Mouse (Mus musculus) kidney, adult 8-10 months (tissue): ENCODE data around the gene Defb36.

Experiments
- DNase-seq, 2 experiments: peaks; one replicate each; pipeline ENCODE4 v3.0.0; 2022

Defb36 gene

GRCm38 (mm10) chr2:152622953-152623352, 18.8 kb downstream of the Defb36 start, which contains the start of gene Defb25:
TSS of gene Defb25 (minus strand) at chr2:152623053.
- no peak for DNase-seq

GRCm38 (mm10) chr2:152624566-152624965, 20.4 kb downstream of the Defb36 start:
- no peak for DNase-seq

- DNase-seq = no peak
These were observed 21.1 kb downstream of the Defb36 start for GRCm38 (mm10) chr2:152625256-152625655.

GRCm38 (mm10) chr2:152626774-152627591, 22.9 kb downstream of the Defb36 start, which contains the start of gene Rem1:
TSS of gene Rem1 (plus strand) at chr2:152626951.
- no peak for DNase-seq

- DNase-seq = no peak
These were observed 23.9 kb downstream of the Defb36 start for GRCm38 (mm10) chr2:152628066-152628465.

- no peak for DNase-seq
These were observed 25.1 kb downstream of the Defb36 start for GRCm38 (mm10) chr2:152629239-152629638.

- no peak for DNase-seq
These were observed 25.8 kb downstream of the Defb36 start for GRCm38 (mm10) chr2:152629904-152630303.

GRCm38 (mm10) chr2:152633334-152633733, 29.2 kb downstream of the Defb36 start:
- DNase-seq = no peak

GRCm38 (mm10) chr2:152634311-152634710, 30.2 kb downstream of the Defb36 start:
- DNase-seq = no peak

- DNase-seq = peak; percentile 59 to 68
These were observed 32.3 kb downstream of the Defb36 start for GRCm38 (mm10) chr2:152636246-152637005.

GRCm38 (mm10) chr2:152637006-152637322, 32.8 kb downstream of the Defb36 start:
- no peak for DNase-seq

GRCm38 (mm10) chr2:152637381-152637780, 33.3 kb downstream of the Defb36 start:
- DNase-seq = no peak

- no peak for DNase-seq
These were observed 34.7 kb downstream of the Defb36 start for GRCm38 (mm10) chr2:152638865-152639264.

GRCm38 (mm10) chr2:152639406-152640113, 35.4 kb downstream of the Defb36 start:
- peak; percentile 38 to 63 for DNase-seq

GRCm38 (mm10) chr2:152652901-152653620, 48.9 kb downstream of the Defb36 start:
- DNase-seq = peak; percentile 32 to 39

GRCm38 (mm10) chr2:152653874-152654715, 50.0 kb downstream of the Defb36 start:
- peak in 1 of 2 experiments; percentile 25 for DNase-seq

GRCm38 (mm10) chr2:152657398-152657797, 53.3 kb downstream of the Defb36 start:
- no peak for DNase-seq

- DNase-seq = no peak
These were observed 57.0 kb downstream of the Defb36 start for GRCm38 (mm10) chr2:152661163-152661562.
